Mouse (Mus musculus): ENCODE data around the gene Col5a1. TPM values are rescaled to one million over a fixed set of nuclear protein-coding genes. Genes with fewer than 3 reads are reported as not detected.

The Col5a1 gene
- polyA plus RNA-seq, 1 experiment from 2014 or later, result 39.5 TPM

- H3K27ac ChIP-seq (ENCODE audit: low read depth, low read length), result no peak overlapping the region
- H3K4me3 ChIP-seq (ENCODE audit: low read depth, low read length), result no peak overlapping the region
- no peak for TF ChIP-seq CTCF (IDR thresholded peaks at IDR 0.05; ENCODE audit: low read depth)
- no peak overlapping the region for H3K4me2 ChIP-seq (replicated peaks; ENCODE audit: low read depth)
- ATAC-seq, result no peak
- 92% methylated on average over 2 of the region's 2 CpGs for WGBS
- no peaks in the 10 kb centered on the region for H3K27me3 ChIP-seq (replicated peaks; ENCODE audit: control insufficient read depth, insufficient read depth, low read length)
- H3K9me3 ChIP-seq (ENCODE audit: control insufficient read depth), result no peaks in the 10 kb centered on the region
- H3K9ac ChIP-seq (ENCODE audit: low read depth, low read length), result no peak overlapping the region
- H3K36me3 ChIP-seq (ENCODE audit: control insufficient read depth, insufficient read depth), result no peaks in the 10 kb centered on the region
- H3K4me1 ChIP-seq (replicated peaks; ENCODE audit: control insufficient read depth, insufficient read depth, low read length), result no peaks in the 10 kb centered on the region
Observed at GRCm38 (mm10) chr2:28067821-28068536, 181.8 kb downstream of the Col5a1 start.

GRCm38 (mm10) chr2:28068537-28068878 lies 182.3 kb downstream of the Col5a1 start:
- ATAC-seq, result no peak
- TF ChIP-seq CTCF (IDR thresholded peaks at IDR 0.05; ENCODE audit: low read depth), result no peak

GRCm38 (mm10) chr2:28075616-28076187 lies 189.5 kb downstream of the Col5a1 start:
- no peak for TF ChIP-seq CTCF (IDR thresholded peaks at IDR 0.05; ENCODE audit: low read depth)
- Histone ChIP-seq H3K9me3 (ENCODE audit: control insufficient read depth) (no peaks in the 10 kb centered on the region), H3K9ac (ENCODE audit: low read depth, low read length) (no peak overlapping the region), H3K27me3 (replicated peaks; ENCODE audit: control insufficient read depth, insufficient read depth, low read length) (no peaks in the 10 kb centered on the region), H3K4me1 (replicated peaks; ENCODE audit: control insufficient read depth, insufficient read depth, low read length) (no peaks in the 10 kb centered on the region), H3K4me2 (replicated peaks; ENCODE audit: low read depth) (no peak overlapping the region), H3K4me3 (ENCODE audit: low read depth, low read length) (no peak overlapping the region), H3K27ac (ENCODE audit: low read depth, low read length) (no peak overlapping the region), H3K36me3 (ENCODE audit: control insufficient read depth, insufficient read depth) (no peaks in the 10 kb centered on the region)
- 77% methylated on average over 7 of the region's 7 CpGs for WGBS
- ATAC-seq, result no peak

More at GRCm38 (mm10) chr2:28068537-28068878, 182.3 kb downstream of the Col5a1 start:
- H3K27me3 ChIP-seq (replicated peaks; ENCODE audit: control insufficient read depth, insufficient read depth, low read length), result no peaks in the 10 kb centered on the region
- H3K9ac ChIP-seq (ENCODE audit: low read depth, low read length), result no peak overlapping the region
- no peaks in the 10 kb centered on the region for H3K9me3 ChIP-seq (ENCODE audit: control insufficient read depth)
- no peak overlapping the region for H3K27ac ChIP-seq (ENCODE audit: low read depth, low read length)
- WGBS, result 71% methylated on average over 9 of the region's 9 CpGs
- H3K4me3 ChIP-seq (ENCODE audit: low read depth, low read length), result no peak overlapping the region
- no peaks in the 10 kb centered on the region for H3K4me1 ChIP-seq (replicated peaks; ENCODE audit: control insufficient read depth, insufficient read depth, low read length)
- H3K4me2 ChIP-seq (replicated peaks; ENCODE audit: low read depth), result no peak overlapping the region
- no peaks in the 10 kb centered on the region for H3K36me3 ChIP-seq (ENCODE audit: control insufficient read depth, insufficient read depth)

GRCm38 (mm10) chr2:28084768-28085167 lies 198.5 kb downstream of the Col5a1 start, which contains the start of gene Fcnb:
Gene Fcnb (minus strand): TSS chr2:28084885.
- ATAC-seq, result no peak
- Histone ChIP-seq H3K9ac (ENCODE audit: low read depth, low read length) (no peak within 1 kb of the TSS), H3K27ac (ENCODE audit: low read depth, low read length) (no peak within 1 kb of the TSS), H3K4me2 (replicated peaks; ENCODE audit: low read depth) (no peak within 1 kb of the TSS), H3K4me1 (replicated peaks; ENCODE audit: control insufficient read depth, insufficient read depth, low read length) (no peaks in the 10 kb centered on the region), H3K27me3 (replicated peaks; ENCODE audit: control insufficient read depth, insufficient read depth, low read length) (no peaks in the 10 kb centered on the region), H3K9me3 (ENCODE audit: control insufficient read depth) (no peaks in the 10 kb centered on the region), H3K36me3 (ENCODE audit: control insufficient read depth, insufficient read depth) (no peaks in the 10 kb centered on the region), H3K4me3 (ENCODE audit: low read depth, low read length) (no peak within 1 kb of the TSS)
- no peak for TF ChIP-seq CTCF (IDR thresholded peaks at IDR 0.05; ENCODE audit: low read depth)
- 94% methylated on average over 3 of the region's 3 CpGs for WGBS

GRCm38 (mm10) chr2:28086112-28086511 lies 199.9 kb downstream of the Col5a1 start:
- Histone ChIP-seq H3K4me3 (ENCODE audit: low read depth, low read length) (no peak overlapping the region), H3K36me3 (ENCODE audit: control insufficient read depth, insufficient read depth) (no peaks in the 10 kb centered on the region), H3K27me3 (replicated peaks; ENCODE audit: control insufficient read depth, insufficient read depth, low read length) (no peaks in the 10 kb centered on the region), H3K4me2 (replicated peaks; ENCODE audit: low read depth) (no peak overlapping the region), H3K27ac (ENCODE audit: low read depth, low read length) (no peak overlapping the region), H3K9ac (ENCODE audit: low read depth, low read length) (no peak overlapping the region), H3K4me1 (replicated peaks; ENCODE audit: control insufficient read depth, insufficient read depth, low read length) (no peaks in the 10 kb centered on the region), H3K9me3 (ENCODE audit: control insufficient read depth) (no peaks in the 10 kb centered on the region)
- TF ChIP-seq CTCF (IDR thresholded peaks at IDR 0.05; ENCODE audit: low read depth), result no peak
- WGBS, result 76% methylated on average over 10 of the region's 10 CpGs
- ATAC-seq, result no peak

- Histone ChIP-seq H3K36me3 (ENCODE audit: control insufficient read depth, insufficient read depth) (no peaks in the 10 kb centered on the region), H3K27ac (ENCODE audit: low read depth, low read length) (no peak overlapping the region), H3K4me2 (replicated peaks; ENCODE audit: low read depth) (no peak overlapping the region), H3K9ac (ENCODE audit: low read depth, low read length) (no peak overlapping the region), H3K4me1 (replicated peaks; ENCODE audit: control insufficient read depth, insufficient read depth, low read length) (no peaks in the 10 kb centered on the region), H3K9me3 (ENCODE audit: control insufficient read depth) (no peaks in the 10 kb centered on the region), H3K27me3 (replicated peaks; ENCODE audit: control insufficient read depth, insufficient read depth, low read length) (no peaks in the 10 kb centered on the region), H3K4me3 (ENCODE audit: low read depth, low read length) (no peak overlapping the region)
- WGBS, result 52% methylated on average over 5 of the region's 5 CpGs
- TF ChIP-seq CTCF (IDR thresholded peaks at IDR 0.05; ENCODE audit: low read depth), result no peak
- no peak for ATAC-seq
Observed at GRCm38 (mm10) chr2:28089095-28089494, 202.9 kb downstream of the Col5a1 start.

Other genes starting within 250 kb of the Col5a1 start
- gene Rxra, start 210.0 kb upstream of the Col5a1 start, polyA plus RNA-seq (2015; fragmentation: Nextera tagmentation; extraction: Ambion mirVana), result 9.0 and 10.2 TPM in 2 replicates
- gene Fcnb, start 198.5 kb downstream of the Col5a1 start, polyA plus RNA-seq (2015; fragmentation: Nextera tagmentation; extraction: Ambion mirVana), result not detected in 2 replicates

All from intestine, postnatal 0 days (tissue).